Mouse (Mus musculus) neutrophil, adult 65 days (primary cell): ENCODE results near the gene 4930507D05Rik. TPM values are rescaled to one million over a fixed set of nuclear protein-coding genes. Genes with fewer than 3 reads are reported as not detected.

ENCODE experiments used
- total RNA-seq: library from RNA; stranded (reverse); gene quantifications from 2 replicates; pipeline ENCODE4 v1.2.4, GENCODE M21; 2023

Gene 4930507D05Rik
- not detected in 2 replicates for total RNA-seq

DNA sequence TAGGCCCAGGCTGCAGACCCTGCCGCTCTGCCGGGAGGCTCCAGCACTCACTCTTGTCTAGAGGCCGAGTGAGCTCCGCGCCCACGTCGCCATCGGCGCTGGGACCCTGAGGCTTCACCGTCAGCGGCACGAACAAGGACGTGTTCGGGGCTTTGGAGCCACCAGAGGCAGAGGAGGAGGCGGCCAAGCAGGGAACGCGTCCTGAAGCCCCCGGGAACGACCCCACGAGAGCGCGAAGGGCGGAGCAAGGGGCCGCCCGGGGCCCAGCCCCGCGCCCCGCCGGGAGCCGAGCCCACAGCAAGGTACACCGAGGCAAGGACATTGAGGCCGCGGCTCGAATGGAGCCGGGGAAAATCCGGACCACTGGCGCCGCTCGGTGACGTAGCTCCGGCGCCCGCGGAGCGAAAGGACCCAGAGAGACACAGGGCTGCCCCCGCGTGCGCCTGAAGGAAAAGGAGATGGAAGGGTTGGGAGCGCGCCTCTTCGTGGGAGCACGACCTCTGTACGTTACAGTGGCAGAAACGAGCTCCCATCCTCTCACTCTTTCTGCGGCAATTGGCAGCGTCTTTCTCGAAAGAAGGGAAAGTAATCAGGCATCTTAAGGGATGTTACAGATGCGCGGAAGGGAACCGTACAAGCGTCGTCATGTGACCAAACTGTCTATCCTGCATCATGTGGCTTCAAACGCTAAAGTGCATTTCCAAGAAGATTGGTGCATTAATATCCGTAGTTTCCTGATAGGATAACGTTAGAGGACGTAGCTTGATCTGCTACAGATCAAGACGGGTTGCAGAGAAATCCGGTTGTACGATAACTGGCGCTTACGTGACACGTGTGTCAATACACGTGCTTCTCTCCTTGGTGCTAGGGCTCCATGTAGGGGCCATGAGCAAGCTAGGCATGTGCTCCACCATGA, at the start of gene 4930507D05Rik, which contains the start of gene Supv3l1:
4930507D05Rik (plus strand) TSS at position 126 of the 916 bp plus-strand sequence.
Supv3l1 (minus strand) TSS at position 375 of the 916 bp plus-strand sequence.

DNA sequence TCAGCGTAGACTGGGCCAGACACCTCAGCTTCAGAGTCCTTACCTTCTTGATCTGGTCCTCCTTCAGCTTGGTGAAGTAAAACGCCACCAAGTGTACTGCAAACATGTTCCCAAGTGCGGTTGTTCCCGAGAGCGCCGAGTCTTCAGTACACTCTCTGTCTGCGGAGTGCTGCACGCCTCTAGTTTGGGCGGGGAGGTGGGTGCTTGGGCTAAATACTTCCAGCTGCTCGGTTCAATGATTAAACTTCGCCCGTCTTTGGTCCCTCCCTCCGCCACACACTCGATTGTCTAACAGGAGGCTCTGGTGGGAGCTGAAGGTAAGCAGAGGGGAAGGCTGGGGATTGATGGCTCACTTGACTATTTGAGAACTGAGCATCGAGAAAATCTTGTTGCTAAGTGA, 27.0 kb upstream of the 4930507D05Rik start, which contains the start of gene Hkdc1:
Hkdc1 (minus strand) TSS at position 237 of the 400 bp plus-strand sequence.

GRCm38 (mm10) chr10:62486618-62487415, 37.5 kb downstream of the 4930507D05Rik start, which contains the start of gene Vps26a:
Gene Vps26a (minus strand): TSS chr10:62486805.

Other genes with a start within 250 kb of the 4930507D05Rik start
- 5.3 and 12.5 TPM in 2 replicates for gene Tspan15, start 218.2 kb upstream of the 4930507D05Rik start, total RNA-seq
- not detected in 2 replicates for gene Tacr2, start 197.1 kb upstream of the 4930507D05Rik start, total RNA-seq
- 78.7 and 97.1 TPM in 2 replicates for gene Hk1, start 69.6 kb upstream of the 4930507D05Rik start, total RNA-seq
- 0.41 TPM in 1 of 2 replicates, not detected in the other for gene Hkdc1, start 27.0 kb upstream of the 4930507D05Rik start, total RNA-seq
- gene Supv3l1, start 249 bp downstream of the 4930507D05Rik start, total RNA-seq, result 18.3 and 18.4 TPM in 2 replicates
- gene Vps26a, start 37.3 kb downstream of the 4930507D05Rik start, total RNA-seq, result 47.0 and 53.3 TPM in 2 replicates
- gene Srgn, start 78.0 kb downstream of the 4930507D05Rik start, total RNA-seq, result 1,408 and 1,585 TPM in 2 replicates
- 17.7 and 17.8 TPM in 2 replicates for gene Kif1bp, start 129.0 kb downstream of the 4930507D05Rik start, total RNA-seq
- gene Ddx21, start 152.8 kb downstream of the 4930507D05Rik start, total RNA-seq, result 33.0 and 33.6 TPM in 2 replicates
- gene Ddx50, start 201.7 kb downstream of the 4930507D05Rik start, total RNA-seq, result 47.8 and 78.2 TPM in 2 replicates